Mouse (Mus musculus) CH12.LX (cell line): ENCODE data around the gene Zfp90.

Experiments used
- CHD2 ChIP-seq: IDR thresholded peaks from 2 replicates; pipeline ENCODE4 v1.6.1; 2011; ENCODE audit warnings: low read length, improper control_type of control experiment
- CTCF ChIP-seq, 2 experiments: IDR thresholded peaks in 1 of 2; conservative IDR thresholded peaks in 1 of 2; 2 replicates each; pipeline ENCODE4 v1.5.1; 2011 to 2012; ENCODE audit warnings: low read depth in 2 of 2, low read length in 2 of 2, improper control_type of control experiment in 1 of 2, inconsistent platforms in 1 of 2, mild to moderate bottlenecking in 1 of 2, moderate library complexity in 1 of 2

DNA sequence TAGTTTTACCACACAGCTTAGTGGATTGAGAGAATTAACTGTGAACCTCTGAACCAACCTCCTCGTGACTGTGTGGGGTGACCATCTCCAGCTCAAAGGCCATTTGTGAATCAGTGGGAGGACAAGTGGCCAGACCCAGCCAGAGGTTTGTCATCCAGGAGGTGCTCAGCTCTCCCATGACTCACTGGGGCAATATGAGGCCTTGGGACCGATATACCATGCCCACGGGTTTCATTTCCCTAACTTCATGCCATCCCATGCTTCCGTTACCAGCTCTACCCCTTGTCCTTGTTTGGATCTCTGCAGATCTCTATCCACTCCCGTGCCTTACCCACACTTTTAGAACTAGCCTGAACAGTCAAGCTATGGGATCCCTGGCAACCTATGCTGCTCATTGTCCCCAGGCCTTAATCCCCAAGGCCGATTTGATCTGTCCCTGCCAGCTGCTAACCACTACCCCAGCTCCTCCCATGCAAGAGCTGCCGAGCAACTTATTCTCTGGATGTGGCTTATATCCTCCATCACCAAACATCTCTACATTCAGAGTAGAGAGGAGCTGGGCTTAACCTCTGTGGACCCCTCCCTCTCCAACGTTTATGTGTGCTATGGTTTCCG, 27.2 kb upstream of the Zfp90 start:
- TF ChIP-seq CTCF (conservative IDR thresholded peaks at IDR 0.05 in 1 of 2, IDR thresholded peaks at IDR 0.05 in 1 of 2; ENCODE audit: low read depth in 2 of 2, low read length in 2 of 2), result no peak
- TF ChIP-seq CHD2, result no peak
